Mouse (Mus musculus): ENCODE data around the gene Gnaq.

GRCm38 (mm10) chr19:16204776-16205680, 72.4 kb downstream of the Gnaq start:
- TF ChIP-seq GATA1 (IDR thresholded peaks at IDR 0.05; ENCODE audit: low read length) (no peak), TAL1 (IDR thresholded peaks at IDR 0.05; ENCODE audit: low read length) (no peak)

Data from erythroblast, embryonic 14.5 days (primary cell).